Mouse (Mus musculus): ENCODE results near the gene Ccr1.
A peak's percentile ranks its signal among the peaks of the same experiment; 100 is the strongest.

The Ccr1 gene

GRCm38 (mm10) chr9:123925101-123925946, 43.2 kb downstream of the Ccr1 start:
- DNase-seq, result peak; percentile 82

- DNase-seq, result peak; percentile 95
Measured at GRCm38 (mm10) chr9:123924589-123925066, 43.9 kb downstream of the Ccr1 start.

GRCm38 (mm10) chr9:123924035-123924434, 44.5 kb downstream of the Ccr1 start:
- peak; percentile 91 for DNase-seq

GRCm38 (mm10) chr9:123923146-123923991, 45.1 kb downstream of the Ccr1 start:
- DNase-seq, result peak; percentile 71

All from retina, postnatal 1 day (tissue).